29 mouse cellular contexts compared by ENCODE assay signal in the genomic region with DNA sequence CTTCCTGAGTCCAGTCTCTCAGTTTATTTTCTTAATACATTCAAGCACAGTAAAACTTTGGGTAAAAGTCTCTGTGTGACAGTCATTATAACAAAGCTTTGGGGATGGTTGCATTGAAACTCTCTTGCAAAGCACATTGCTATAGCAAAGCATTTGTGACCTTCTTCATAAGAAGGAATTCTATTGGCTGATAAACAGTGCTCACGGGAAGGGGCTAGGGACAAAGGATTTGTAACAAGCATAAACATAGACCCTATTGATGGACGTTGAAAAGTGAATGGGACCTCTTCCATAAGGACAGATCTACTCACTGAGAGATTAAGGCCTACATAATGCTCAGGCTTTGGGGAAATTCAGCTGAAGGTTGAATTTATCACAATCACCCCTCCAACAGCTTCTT.
"Had no signal": no experiment of that assay in that cellular context is flagged by ENCODE, and none has a peak within 500 bp of the region (broad histone marks: within the 10 kb centered on the region; RNA-seq: fewer than 3 reads in every experiment).

No protein-coding gene starts in this region.

- H3K9ac ChIP-seq: limb, embryonic 12.5 days; limb, embryonic 13.5 days; limb, embryonic 15.5 days; liver, embryonic 12.5 days; liver, embryonic 13.5 days; liver, embryonic 14.5 days; liver, embryonic 15.5 days; liver, postnatal 0 days; lung, embryonic 14.5 days; lung, embryonic 15.5 days; midbrain, embryonic 13.5 days; midbrain, embryonic 15.5 days; neural tube, embryonic 12.5 days had no signal

- H3K27ac ChIP-seq: left cerebral cortex, adult 2 months; limb, embryonic 10.5 days; limb, embryonic 12.5 days; limb, embryonic 13.5 days; limb, embryonic 15.5 days; liver, embryonic 12.5 days; liver, embryonic 13.5 days; liver, embryonic 14.5 days; liver, embryonic 15.5 days; lung, embryonic 15.5 days; macrophage; midbrain, embryonic 10.5 days; midbrain, embryonic 13.5 days; midbrain, embryonic 15.5 days; neural tube, embryonic 12.5 days had no signal

- ATAC-seq: liver, embryonic 12.5 days; liver, postnatal 0 days; lung, postnatal 0 days; midbrain, embryonic 13.5 days; midbrain, embryonic 15.5 days had no signal

- H3K4me2 ChIP-seq: limb, embryonic 12.5 days; limb, embryonic 13.5 days; limb, embryonic 15.5 days; liver, embryonic 11.5 days; liver, embryonic 12.5 days; liver, embryonic 13.5 days; liver, embryonic 15.5 days; lung, embryonic 14.5 days; lung, embryonic 15.5 days; midbrain, embryonic 13.5 days; midbrain, embryonic 15.5 days; neural tube, embryonic 12.5 days had no signal

- H3K4me3 ChIP-seq: left cerebral cortex, adult 2 months; limb, embryonic 10.5 days; limb, embryonic 12.5 days; limb, embryonic 13.5 days; limb, embryonic 15.5 days; liver, embryonic 12.5 days; liver, embryonic 13.5 days; liver, embryonic 15.5 days; lung, embryonic 15.5 days; megakaryocyte, embryonic 14.5 days; midbrain, embryonic 10.5 days; midbrain, embryonic 13.5 days; midbrain, embryonic 15.5 days; myocyte; neural tube, embryonic 12.5 days had no signal

- H3K27me3 ChIP-seq: limb, embryonic 12.5 days; limb, embryonic 13.5 days; limb, embryonic 15.5 days; liver, embryonic 12.5 days; liver, embryonic 13.5 days; liver, embryonic 15.5 days; lung, embryonic 15.5 days; megakaryocyte, embryonic 14.5 days; midbrain, embryonic 13.5 days; midbrain, embryonic 15.5 days; neural tube, embryonic 12.5 days had no signal

- H3K4me1 ChIP-seq: limb, embryonic 10.5 days; limb, embryonic 12.5 days; limb, embryonic 13.5 days; limb, embryonic 15.5 days; lung, embryonic 15.5 days; midbrain, embryonic 13.5 days; midbrain, embryonic 15.5 days; neural tube, embryonic 12.5 days had no signal

- H3K36me3 ChIP-seq: limb, embryonic 10.5 days; limb, embryonic 12.5 days; limb, embryonic 13.5 days; limb, embryonic 15.5 days; liver, embryonic 12.5 days; liver, embryonic 13.5 days; liver, embryonic 15.5 days; lung, embryonic 15.5 days; midbrain, embryonic 10.5 days; midbrain, embryonic 13.5 days; midbrain, embryonic 15.5 days; neural tube, embryonic 12.5 days had no signal

- DNase-seq: left cerebral cortex, postnatal 4 days; liver; liver, embryonic 13.5 days; liver, postnatal 0 days; lung, adult 18-20 months; lung, adult 2 months; lung, embryonic 14.5 days; lung, postnatal 10 days; lung, postnatal 14 days; lung, postnatal 36 days; lung, postnatal 4 days had no signal

- H3K9me3 ChIP-seq: limb, embryonic 10.5 days; limb, embryonic 12.5 days; limb, embryonic 13.5 days; limb, embryonic 15.5 days; liver, embryonic 12.5 days; liver, embryonic 13.5 days; liver, embryonic 15.5 days; lung, embryonic 15.5 days; megakaryocyte, embryonic 14.5 days; midbrain, embryonic 10.5 days; midbrain, embryonic 13.5 days; midbrain, embryonic 15.5 days; neural tube, embryonic 12.5 days had no signal
